Mouse (Mus musculus) limb, embryonic 12.5 days (tissue): ENCODE data around the gene Clec14a. TPM values are rescaled to one million over a fixed set of nuclear protein-coding genes. Genes with fewer than 3 reads are reported as not detected.
"Not testable (repeated sequence)": the region's sequence is repeated elsewhere in the genome, so short reads cannot be mapped to it uniquely, and the experiment has no call there.

Experiments
- ATAC-seq: fragments of 200-750 bp; cut with Nextera tagmentation; 2 replicates; pipeline ENCODE4 v1.8.0; 2017; ENCODE audit warnings: low read depth, moderate TSS enrichment; ENCODE audit not compliant: insufficient number of reproducible peaks, insufficient read depth, low FRiP score, low TSS enrichment
- H3K27ac ChIP-seq: fragments of 300-500 bp; sonication (generic); 2 replicates; pipeline ENCODE4 v1.5.1; 2016; ENCODE audit warnings: mild to moderate bottlenecking, moderate library complexity
- H3K27me3 ChIP-seq: fragments of 300-500 bp; sonication (generic); 2 replicates; pipeline ENCODE4 v1.6.1; 2016; ENCODE audit warnings: mild to moderate bottlenecking, moderate library complexity
- H3K36me3 ChIP-seq: fragments of 300-500 bp; sonication (generic); 2 replicates; pipeline ENCODE4 v1.6.1; 2016; ENCODE audit warnings: mild to moderate bottlenecking, moderate library complexity
- H3K4me1 ChIP-seq: fragments of 300-500 bp; sonication (generic); replicated peaks from 2 replicates; pipeline ENCODE4 v1.6.1; 2016
- H3K4me2 ChIP-seq: fragments of 300-500 bp; sonication (generic); 2 replicates; pipeline ENCODE4 v1.6.1; 2016; ENCODE audit warnings: mild to moderate bottlenecking, moderate library complexity
- H3K4me3 ChIP-seq: fragments of 300-500 bp; sonication (generic); replicated peaks from 2 replicates; pipeline ENCODE4 v1.5.1; 2016; ENCODE audit warnings: mild to moderate bottlenecking
- H3K9ac ChIP-seq: fragments of 300-500 bp; sonication (generic); replicated peaks from 2 replicates; pipeline ENCODE4 v1.6.1; 2016; ENCODE audit warnings: mild to moderate bottlenecking, moderate library complexity
- H3K9me3 ChIP-seq: fragments of 300-500 bp; sonication (generic); 2 replicates; pipeline ENCODE4 v1.6.1; 2016; ENCODE audit warnings: mild to moderate bottlenecking, moderate library complexity
- WGBS: fragments of 180-500 bp; shearing (Covaris S2); methylation state at CpG from one replicate; pipeline ENCODE4 v1.1.7; 2016; 5-methylcytosine and 5-hydroxymethylcytosine counted together
- polyA plus RNA-seq: library from polyadenylated mRNA; unstranded; fragments of >200 nt; fragmentation: Nextera tagmentation; extraction: Ambion mirVana; gene quantifications from 2 replicates; pipeline ENCODE4 v1.2.1, GENCODE M21; 2016

Clec14a gene
- polyA plus RNA-seq = 8.9 and 10.7 TPM in 2 replicates

DNA sequence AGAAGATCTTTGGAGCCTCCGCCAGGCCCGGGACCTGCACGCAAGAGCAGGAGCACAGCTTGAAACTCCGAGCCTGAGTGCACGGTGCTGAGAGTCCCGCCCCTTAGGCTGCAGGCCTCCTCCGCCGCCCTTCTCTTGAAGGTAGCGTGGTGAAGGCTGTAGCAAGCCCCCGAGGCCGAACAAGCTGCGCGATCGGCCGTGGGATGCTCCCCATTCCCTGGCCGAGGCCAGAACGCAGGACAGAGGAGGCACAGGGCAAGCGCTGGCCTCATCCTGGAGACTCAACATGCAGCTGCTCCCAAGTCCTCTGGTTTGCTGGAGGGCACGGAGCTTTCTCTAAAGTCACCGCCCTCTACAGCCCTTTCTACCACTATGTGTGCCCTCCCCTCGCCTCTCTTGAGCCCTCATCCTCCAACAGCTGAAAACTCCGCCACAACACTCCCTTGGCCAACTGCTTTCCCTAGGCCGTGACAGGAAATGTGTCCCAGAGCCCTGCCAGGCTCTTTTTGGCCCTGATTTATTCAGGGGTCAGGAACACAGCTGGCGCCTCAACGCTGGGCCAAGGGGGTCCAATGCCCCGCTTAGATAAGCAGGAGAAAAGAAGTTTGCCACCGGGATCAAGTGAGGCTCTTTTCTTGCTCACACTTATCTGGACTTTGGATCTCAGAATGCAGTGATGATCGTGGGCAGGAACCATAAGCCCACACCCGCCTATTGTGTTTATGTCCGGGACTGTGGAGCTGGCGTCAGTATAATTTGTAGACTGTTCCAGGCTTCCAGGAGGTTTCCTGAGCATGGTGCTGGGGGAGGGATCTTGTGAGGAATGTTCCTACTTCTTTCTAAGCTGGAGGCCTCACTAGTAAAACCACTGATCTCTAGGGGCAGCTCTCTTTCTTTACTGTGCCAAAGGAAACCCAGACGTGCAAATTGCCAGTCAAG is at the start of gene Clec14a:
Clec14a (minus strand) TSS at position 728 of the 939 bp plus-strand sequence.
- H3K9ac ChIP-seq = peak within 1 kb of the TSS; percentile 59
- H3K27me3 ChIP-seq = no peaks in the 10 kb centered on the region; the same call in 1 of the 2 replicates
- H3K27ac ChIP-seq = peak within 1 kb of the TSS; percentile 96
- no peaks in the 10 kb centered on the region for H3K36me3 ChIP-seq
- peak within 1 kb of the TSS; percentile 49 for H3K4me3 ChIP-seq
- peak within 1 kb of the TSS; percentile 76 for H3K4me2 ChIP-seq
- no peaks in the 10 kb centered on the region for H3K9me3 ChIP-seq
- peak; percentile 90 for ATAC-seq
- WGBS = 4% methylated on average over 32 of the region's 32 CpGs
- peaks cover 26% of the 10 kb centered on the region for H3K4me1 ChIP-seq

GRCm38 (mm10) chr12:58307835-58308234 is 38.7 kb upstream of the Clec14a start:
- H3K27me3 ChIP-seq = no peaks in the 10 kb centered on the region
- no peak overlapping the region for H3K27ac ChIP-seq
- no peaks in the 10 kb centered on the region for H3K9me3 ChIP-seq
- no peak for ATAC-seq
- H3K4me1 ChIP-seq = no peaks in the 10 kb centered on the region
- H3K9ac ChIP-seq = no peak overlapping the region
- H3K36me3 ChIP-seq = no peaks in the 10 kb centered on the region
- H3K4me3 ChIP-seq = no peak overlapping the region
- WGBS = 74% methylated on average over 2 of the region's 2 CpGs
- H3K4me2 ChIP-seq = no peak overlapping the region

DNA sequence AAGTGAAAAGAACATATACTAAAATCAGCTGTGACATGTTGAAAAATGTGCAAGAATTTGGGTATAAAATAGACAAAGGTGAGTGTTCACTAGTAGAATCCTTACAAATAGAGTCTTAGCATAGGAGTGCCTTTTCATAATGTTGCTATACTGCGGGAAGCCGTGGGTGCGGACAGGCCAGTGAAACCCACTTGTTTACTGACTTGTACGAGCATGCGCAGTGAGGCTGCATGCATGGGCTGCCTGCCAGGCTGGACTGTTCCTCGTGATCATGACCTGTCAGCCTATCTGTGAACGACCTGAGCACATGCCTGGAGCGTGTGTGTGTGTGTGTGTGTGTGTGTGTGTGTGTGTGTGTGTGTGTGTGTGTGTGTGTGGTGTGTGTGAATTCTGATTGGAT is 37.3 kb upstream of the Clec14a start:
- H3K4me3 ChIP-seq, H3K9me3 ChIP-seq, H3K4me1 ChIP-seq, H3K27ac ChIP-seq, H3K9ac ChIP-seq, H3K27me3 ChIP-seq, H3K4me2 ChIP-seq, ATAC-seq, H3K36me3 ChIP-seq: not testable (repeated sequence)
- 74% methylated on average over 8 of the region's 8 CpGs for WGBS

DNA sequence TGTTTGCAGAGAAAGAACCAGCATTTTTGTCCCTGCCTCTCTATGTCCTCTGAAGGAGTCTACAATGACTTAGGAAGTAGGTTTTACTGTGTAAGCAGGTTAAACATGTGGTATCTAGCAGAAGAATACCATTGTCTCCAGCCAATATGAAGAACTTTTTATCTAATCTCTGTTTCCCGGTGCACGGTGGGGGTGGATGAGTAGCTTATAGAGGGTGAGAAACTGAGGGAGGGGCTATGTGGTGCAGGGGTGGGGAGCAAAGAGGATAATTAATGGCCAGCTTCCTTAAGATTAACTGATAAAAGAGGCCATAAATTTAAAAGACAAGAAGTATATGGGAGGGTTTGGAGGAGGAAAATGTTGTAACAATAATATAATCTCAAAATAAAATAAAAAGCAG is 36.5 kb upstream of the Clec14a start:
- Histone ChIP-seq H3K4me1 (no peaks in the 10 kb centered on the region), H3K27me3 (no peaks in the 10 kb centered on the region), H3K4me3 (no peak overlapping the region), H3K9ac (no peak overlapping the region), H3K27ac (no peak overlapping the region), H3K36me3 (no peaks in the 10 kb centered on the region), H3K4me2 (no peak overlapping the region), H3K9me3 (no peaks in the 10 kb centered on the region; the same call in 1 of the 2 replicates)
- ATAC-seq = no peak
- WGBS = 52% methylated on average over 2 of the region's 2 CpGs

GRCm38 (mm10) chr12:58296980-58297379 is 27.9 kb upstream of the Clec14a start:
- Histone ChIP-seq H3K9me3 (no peaks in the 10 kb centered on the region; the same call in 1 of the 2 replicates), H3K27me3 (no peaks in the 10 kb centered on the region), H3K4me2 (no peak overlapping the region), H3K9ac (no peak overlapping the region), H3K27ac (no peak overlapping the region), H3K36me3 (no peaks in the 10 kb centered on the region), H3K4me3 (no peak overlapping the region), H3K4me1 (no peaks in the 10 kb centered on the region)
- ATAC-seq = no peak
- 86% methylated on average over 6 of the region's 6 CpGs for WGBS

- 89% methylated on average over 3 of the region's 3 CpGs for WGBS
- H3K4me3 ChIP-seq = no peak overlapping the region
- peaks cover 3% of the 10 kb centered on the region; the same call in 1 of the 2 replicates for H3K4me1 ChIP-seq
- no peak overlapping the region for H3K9ac ChIP-seq
- H3K9me3 ChIP-seq = no peaks in the 10 kb centered on the region
- no peak overlapping the region for H3K4me2 ChIP-seq
- H3K36me3 ChIP-seq = no peaks in the 10 kb centered on the region
- no peak overlapping the region for H3K27ac ChIP-seq
- no peak for ATAC-seq
- H3K27me3 ChIP-seq = no peaks in the 10 kb centered on the region
Measured at GRCm38 (mm10) chr12:58285912-58286311, 16.8 kb upstream of the Clec14a start.

GRCm38 (mm10) chr12:58270520-58270919 is 1.4 kb upstream of the Clec14a start:
- Histone ChIP-seq H3K27me3 (no peaks in the 10 kb centered on the region; the same call in 1 of the 2 replicates), H3K36me3 (no peaks in the 10 kb centered on the region), H3K4me2 (no peak overlapping the region), H3K9ac (no peak overlapping the region), H3K4me3 (no peak overlapping the region), H3K9me3 (no peaks in the 10 kb centered on the region), H3K27ac (no peak overlapping the region), H3K4me1 (peaks cover 26% of the 10 kb centered on the region)
- 88% methylated on average over 6 of the region's 6 CpGs for WGBS
- ATAC-seq = no peak

DNA sequence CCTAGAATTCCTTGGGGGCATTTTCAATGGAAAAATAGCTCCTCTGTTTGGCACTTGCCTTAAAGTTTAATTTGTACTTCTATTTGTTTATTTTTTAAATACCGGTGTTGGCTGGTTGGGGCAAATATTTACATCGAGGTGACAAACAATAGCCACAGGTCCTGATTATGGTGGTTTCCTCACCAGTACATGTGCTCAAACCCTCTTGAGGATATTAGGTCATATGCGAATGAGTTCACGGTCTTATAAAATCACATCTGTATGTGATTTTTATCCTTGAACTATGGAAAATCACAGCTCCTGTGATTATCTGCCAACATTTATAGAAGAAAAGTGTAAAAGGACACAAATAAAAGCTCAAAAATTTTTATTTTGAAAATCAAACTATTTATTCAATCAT is 415 bp upstream of the Clec14a start:
- ATAC-seq = peak; percentile 71
- Histone ChIP-seq H3K27ac (peak overlapping the region; percentile 96), H3K9ac (no peak overlapping the region), H3K9me3 (no peaks in the 10 kb centered on the region), H3K4me1 (peaks cover 26% of the 10 kb centered on the region), H3K27me3 (no peaks in the 10 kb centered on the region; the same call in 1 of the 2 replicates), H3K4me3 (no peak overlapping the region), H3K36me3 (no peaks in the 10 kb centered on the region), H3K4me2 (peak overlapping the region; percentile 76; the same call in 1 of the 2 replicates)
- 44% methylated on average over 4 of the region's 4 CpGs for WGBS

DNA sequence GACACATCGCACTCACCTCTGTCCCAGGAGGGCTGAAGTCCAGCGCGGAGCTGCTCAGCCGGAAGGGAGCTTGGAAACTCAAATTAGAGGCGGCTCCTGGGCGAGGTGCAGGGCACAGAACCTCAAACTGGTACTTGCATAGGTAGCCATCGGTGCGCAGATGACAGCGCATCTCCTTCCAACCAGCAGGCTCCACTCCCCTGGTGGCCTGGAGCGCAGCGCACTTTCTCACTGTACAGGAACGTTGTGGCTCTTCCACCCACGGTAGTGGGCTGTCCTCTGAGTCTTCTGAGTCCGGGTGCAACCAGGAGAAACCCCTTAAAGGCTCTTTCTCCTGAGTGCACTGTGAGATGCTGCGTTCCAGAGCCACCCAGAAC is 916 bp downstream of the Clec14a start:
- Histone ChIP-seq H3K9ac (peak overlapping the region; percentile 59), H3K4me2 (peak overlapping the region; percentile 76), H3K27ac (peak overlapping the region; percentile 96), H3K9me3 (no peaks in the 10 kb centered on the region), H3K4me1 (peaks cover 26% of the 10 kb centered on the region), H3K27me3 (no peaks in the 10 kb centered on the region; the same call in 1 of the 2 replicates), H3K36me3 (no peaks in the 10 kb centered on the region), H3K4me3 (peak overlapping the region; percentile 49)
- WGBS = 9% methylated on average over 15 of the region's 15 CpGs
- ATAC-seq = peak; percentile 44; the same call in 1 of the 2 replicates

DNA sequence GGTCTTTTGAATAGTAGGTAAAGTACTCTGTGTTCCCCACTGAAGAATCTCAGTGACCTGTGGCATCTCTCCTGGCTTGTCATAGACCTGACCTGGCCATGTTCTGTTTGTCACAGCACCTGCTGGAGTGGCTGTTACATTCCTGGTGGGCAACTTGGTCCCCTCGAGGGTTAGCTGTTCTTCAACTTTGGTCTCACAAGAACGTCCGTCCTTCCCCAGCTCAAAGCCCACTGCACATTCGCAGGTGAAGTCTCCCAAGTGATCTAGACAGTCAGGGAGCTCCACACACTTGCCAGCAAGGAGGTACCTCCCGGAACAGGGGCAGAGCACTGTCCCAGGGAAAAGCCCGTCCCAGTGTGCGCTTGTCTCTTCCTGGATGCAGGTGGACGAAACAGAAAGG is 1.3 kb downstream of the Clec14a start:
- Histone ChIP-seq H3K9ac (peak overlapping the region; percentile 59), H3K27me3 (no peaks in the 10 kb centered on the region; the same call in 1 of the 2 replicates), H3K4me1 (peaks cover 26% of the 10 kb centered on the region), H3K27ac (peak overlapping the region; percentile 96), H3K9me3 (no peaks in the 10 kb centered on the region), H3K36me3 (no peaks in the 10 kb centered on the region), H3K4me2 (peak overlapping the region; percentile 76), H3K4me3 (peak overlapping the region; percentile 49)
- ATAC-seq = no peak
- WGBS = 38% methylated on average over 8 of the region's 8 CpGs

DNA sequence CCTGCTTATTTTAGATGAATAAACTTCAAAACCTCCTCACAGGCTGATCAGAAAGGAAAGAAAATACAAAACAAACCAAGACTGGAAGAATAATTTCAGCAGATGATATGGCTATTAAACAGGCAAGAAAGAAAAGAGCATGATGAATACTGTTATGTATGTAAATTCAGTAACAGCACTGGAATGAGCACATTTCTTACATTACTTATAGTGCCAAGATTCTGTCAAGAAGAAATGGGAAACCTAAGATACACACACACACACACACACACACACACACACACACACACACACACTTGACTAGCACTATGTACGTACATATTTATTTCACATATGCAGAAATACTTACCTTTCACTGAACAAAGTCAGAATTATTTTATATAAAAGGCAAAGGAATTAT is 17.2 kb downstream of the Clec14a start:
- H3K9ac ChIP-seq = no peak overlapping the region
- H3K4me3 ChIP-seq = no peak overlapping the region
- no peaks in the 10 kb centered on the region for H3K36me3 ChIP-seq
- no peak overlapping the region for H3K27ac ChIP-seq
- 82% methylated on average over 1 of the region's 1 CpGs for WGBS
- no peak overlapping the region for H3K4me2 ChIP-seq
- no peak for ATAC-seq
- no peaks in the 10 kb centered on the region for H3K4me1 ChIP-seq
- H3K9me3 ChIP-seq = no peaks in the 10 kb centered on the region
- no peaks in the 10 kb centered on the region for H3K27me3 ChIP-seq
